Mouse (Mus musculus): ENCODE results near the gene Nuak1. TPM values are rescaled to one million over a fixed set of nuclear protein-coding genes. Genes with fewer than 3 reads are reported as not detected.
"Not testable (repeated sequence)": the region's sequence is repeated elsewhere in the genome, so short reads cannot be mapped to it uniquely, and the experiment has no call there.

Gene Nuak1
- polyA plus RNA-seq (2016; fragmentation: Nextera tagmentation; extraction: Ambion mirVana) = 2.6 and 3.3 TPM in 2 replicates

GRCm38 (mm10) chr10:84440541-84441433 is at the start of gene Nuak1:
Gene Nuak1 (minus strand): TSS chr10:84440597.
- H3K27ac ChIP-seq = peak within 1 kb of the TSS; percentile 99
- peak within 1 kb of the TSS; percentile 90 for H3K4me2 ChIP-seq
- 1% methylated on average over 62 of the region's 94 CpGs for WGBS
- peak within 1 kb of the TSS; percentile 82 for H3K4me3 ChIP-seq (replicated peaks)
- H3K36me3 ChIP-seq = no peaks in the 10 kb centered on the region
- H3K9me3 ChIP-seq = no peaks in the 10 kb centered on the region
- ATAC-seq (ENCODE audit: insufficient number of reproducible peaks, insufficient read depth, low FRiP score, low TSS enrichment, low read depth) = peak; percentile 84
- peak within 1 kb of the TSS; percentile 100 for H3K9ac ChIP-seq (replicated peaks)
- H3K27me3 ChIP-seq = no peaks in the 10 kb centered on the region
- H3K4me1 ChIP-seq (replicated peaks) = peaks cover 56% of the 10 kb centered on the region

- no peak overlapping the region for H3K4me2 ChIP-seq
- no peak overlapping the region for H3K27ac ChIP-seq
- WGBS = 89% methylated on average over 5 of the region's 5 CpGs
- no peak for ATAC-seq (ENCODE audit: insufficient number of reproducible peaks, insufficient read depth, low FRiP score, low TSS enrichment, low read depth)
- H3K27me3 ChIP-seq = no peaks in the 10 kb centered on the region
- no peak overlapping the region for H3K9ac ChIP-seq (replicated peaks)
- H3K9me3 ChIP-seq = no peaks in the 10 kb centered on the region
- H3K4me1 ChIP-seq (replicated peaks) = no peaks in the 10 kb centered on the region
- H3K4me3 ChIP-seq (replicated peaks) = no peak overlapping the region
- no peaks in the 10 kb centered on the region for H3K36me3 ChIP-seq
These were observed 49.7 kb upstream of the Nuak1 start for GRCm38 (mm10) chr10:84490115-84490514.

- H3K36me3 ChIP-seq = no peaks in the 10 kb centered on the region
- WGBS = 41% methylated on average over 6 of the region's 6 CpGs
- H3K27me3 ChIP-seq = no peaks in the 10 kb centered on the region
- no peak overlapping the region for H3K4me3 ChIP-seq (replicated peaks)
- no peak overlapping the region for H3K27ac ChIP-seq
- ATAC-seq (ENCODE audit: insufficient number of reproducible peaks, insufficient read depth, low FRiP score, low TSS enrichment, low read depth) = no peak
- H3K9me3 ChIP-seq = no peaks in the 10 kb centered on the region
- H3K4me2 ChIP-seq = no peak overlapping the region
- H3K4me1 ChIP-seq (replicated peaks) = peaks cover 6% of the 10 kb centered on the region; the same call in 1 of the 2 replicates
- H3K9ac ChIP-seq (replicated peaks) = no peak overlapping the region
These were observed 47.9 kb upstream of the Nuak1 start for GRCm38 (mm10) chr10:84488315-84488714.

GRCm38 (mm10) chr10:84484661-84485060 is 44.3 kb upstream of the Nuak1 start:
- 63% methylated on average over 1 of the region's 1 CpGs for WGBS
- Histone ChIP-seq H3K27ac (no peak overlapping the region), H3K9me3 (no peaks in the 10 kb centered on the region), H3K9ac (replicated peaks) (no peak overlapping the region), H3K27me3 (no peaks in the 10 kb centered on the region), H3K4me1 (replicated peaks) (peaks cover 14% of the 10 kb centered on the region; the same call in 1 of the 2 replicates), H3K36me3 (no peaks in the 10 kb centered on the region), H3K4me2 (no peak overlapping the region), H3K4me3 (replicated peaks) (no peak overlapping the region)
- no peak for ATAC-seq (ENCODE audit: insufficient number of reproducible peaks, insufficient read depth, low FRiP score, low TSS enrichment, low read depth)

- Histone ChIP-seq H3K9ac (replicated peaks) (no peak overlapping the region), H3K4me2 (no peak overlapping the region), H3K4me3 (replicated peaks) (no peak overlapping the region), H3K9me3 (no peaks in the 10 kb centered on the region), H3K27me3 (no peaks in the 10 kb centered on the region), H3K36me3 (no peaks in the 10 kb centered on the region), H3K27ac (no peak overlapping the region), H3K4me1 (replicated peaks) (peaks cover 14% of the 10 kb centered on the region; the same call in 1 of the 2 replicates)
- ATAC-seq (ENCODE audit: insufficient number of reproducible peaks, insufficient read depth, low FRiP score, low TSS enrichment, low read depth) = no peak
- 81% methylated on average over 3 of the region's 3 CpGs for WGBS
These were observed 43.2 kb upstream of the Nuak1 start for GRCm38 (mm10) chr10:84483553-84483952.

- Histone ChIP-seq H3K4me1 (replicated peaks) (peaks cover 14% of the 10 kb centered on the region; the same call in 1 of the 2 replicates), H3K9ac (replicated peaks) (no peak overlapping the region), H3K4me2 (no peak overlapping the region), H3K27ac (no peak overlapping the region), H3K36me3 (no peaks in the 10 kb centered on the region), H3K4me3 (replicated peaks) (no peak overlapping the region), H3K27me3 (no peaks in the 10 kb centered on the region), H3K9me3 (no peaks in the 10 kb centered on the region)
- no peak for ATAC-seq (ENCODE audit: insufficient number of reproducible peaks, insufficient read depth, low FRiP score, low TSS enrichment, low read depth)
- whole genome bisulfite sequencing = 90% methylated on average over 2 of the region's 2 CpGs
These were observed 42.7 kb upstream of the Nuak1 start for GRCm38 (mm10) chr10:84483069-84483468.

- H3K4me2 ChIP-seq; ATAC-seq (ENCODE audit: insufficient number of reproducible peaks, insufficient read depth, low FRiP score, low TSS enrichment, low read depth); H3K4me3 ChIP-seq (replicated peaks); H3K9ac ChIP-seq (replicated peaks); H3K9me3 ChIP-seq; H3K27ac ChIP-seq; H3K36me3 ChIP-seq; H3K27me3 ChIP-seq: not testable (repeated sequence)
- peaks cover 18% of the 10 kb centered on the region for H3K4me1 ChIP-seq (replicated peaks)
- 91% methylated on average over 15 of the region's 15 CpGs for WGBS
These were observed 42.0 kb upstream of the Nuak1 start for GRCm38 (mm10) chr10:84482418-84482817.

GRCm38 (mm10) chr10:84481327-84481671 is 40.9 kb upstream of the Nuak1 start:
- Histone ChIP-seq H3K9ac (replicated peaks) (no peak overlapping the region), H3K27me3 (no peaks in the 10 kb centered on the region), H3K27ac (no peak overlapping the region), H3K4me3 (replicated peaks) (no peak overlapping the region), H3K4me1 (replicated peaks) (peaks cover 18% of the 10 kb centered on the region), H3K9me3 (no peaks in the 10 kb centered on the region), H3K36me3 (no peaks in the 10 kb centered on the region), H3K4me2 (no peak overlapping the region)
- no peak for ATAC-seq (ENCODE audit: insufficient number of reproducible peaks, insufficient read depth, low FRiP score, low TSS enrichment, low read depth)
- WGBS = 38% methylated on average over 5 of the region's 5 CpGs

GRCm38 (mm10) chr10:84480667-84481326 is 40.4 kb upstream of the Nuak1 start:
- Histone ChIP-seq H3K27ac (no peak overlapping the region), H3K4me1 (replicated peaks) (peaks cover 18% of the 10 kb centered on the region), H3K9ac (replicated peaks) (no peak overlapping the region), H3K27me3 (no peaks in the 10 kb centered on the region), H3K36me3 (no peaks in the 10 kb centered on the region), H3K9me3 (no peaks in the 10 kb centered on the region), H3K4me3 (replicated peaks) (no peak overlapping the region), H3K4me2 (no peak overlapping the region)
- 62% methylated on average over 8 of the region's 8 CpGs for WGBS
- ATAC-seq (ENCODE audit: insufficient number of reproducible peaks, insufficient read depth, low FRiP score, low TSS enrichment, low read depth) = no peak

GRCm38 (mm10) chr10:84480146-84480545 is 39.7 kb upstream of the Nuak1 start:
- H3K27ac ChIP-seq = no peak overlapping the region
- no peak for ATAC-seq (ENCODE audit: insufficient number of reproducible peaks, insufficient read depth, low FRiP score, low TSS enrichment, low read depth)
- WGBS = 89% methylated on average over 4 of the region's 4 CpGs
- H3K4me1 ChIP-seq (replicated peaks) = peaks cover 18% of the 10 kb centered on the region
- no peaks in the 10 kb centered on the region for H3K36me3 ChIP-seq
- H3K27me3 ChIP-seq = no peaks in the 10 kb centered on the region
- H3K4me3 ChIP-seq (replicated peaks) = no peak overlapping the region
- no peak overlapping the region for H3K4me2 ChIP-seq
- no peaks in the 10 kb centered on the region for H3K9me3 ChIP-seq
- no peak overlapping the region for H3K9ac ChIP-seq (replicated peaks)

- no peak overlapping the region for H3K4me2 ChIP-seq
- no peaks in the 10 kb centered on the region for H3K9me3 ChIP-seq
- H3K4me3 ChIP-seq (replicated peaks) = no peak overlapping the region
- H3K36me3 ChIP-seq = no peaks in the 10 kb centered on the region
- peak; percentile 52 for ATAC-seq (ENCODE audit: insufficient number of reproducible peaks, insufficient read depth, low FRiP score, low TSS enrichment, low read depth)
- no peak overlapping the region for H3K9ac ChIP-seq (replicated peaks)
- no peak overlapping the region for H3K27ac ChIP-seq
- H3K4me1 ChIP-seq (replicated peaks) = peaks cover 12% of the 10 kb centered on the region
- 8% methylated on average over 3 of the region's 3 CpGs for WGBS
- no peaks in the 10 kb centered on the region for H3K27me3 ChIP-seq
These were observed 37.2 kb upstream of the Nuak1 start for GRCm38 (mm10) chr10:84477613-84478076.
